Mouse (Mus musculus) splenic B cell, adult 2 months (primary cell): ENCODE measurements at regions not wholly inside any gene's neighbourhood (a gene's known extent, or its start where the extent isn't known, plus 50 kb on each side); places are given as distances from the start of the nearest gene placed in this dataset.

Experiments used
- DNase-seq: peaks from one replicate; pipeline ENCODE4 v3.0.0-alpha.2; 2011; ENCODE audit warnings: low read depth, low spot score
- H3K27me3 ChIP-seq: 2 replicates; pipeline ENCODE4 v1.6.1; 2012; ENCODE audit warnings: mild to moderate bottlenecking, low read length, moderate library complexity, mixed read lengths; ENCODE audit not compliant: control insufficient read depth, poor library complexity, insufficient read depth, severe bottlenecking
- H3K36me3 ChIP-seq: 2 replicates; pipeline ENCODE4 v1.6.1; 2012; ENCODE audit warnings: mild to moderate bottlenecking, low read length, moderate library complexity, mixed read lengths; ENCODE audit not compliant: control insufficient read depth, poor library complexity, insufficient read depth, severe bottlenecking

GRCm38 (mm10) chr3:149223776-149224175 lies 233.4 kb upstream of the Adgrl2 start:
- DNase-seq, result no peak
- Histone ChIP-seq H3K27me3 (no peaks in the 10 kb centered on the region), H3K36me3 (no peaks in the 10 kb centered on the region)

GRCm38 (mm10) chr3:149220958-149221357 lies 230.6 kb upstream of the Adgrl2 start:
- no peak for DNase-seq

GRCm38 (mm10) chr3:149220304-149220951 lies 230.1 kb upstream of the Adgrl2 start:
- no peaks in the 10 kb centered on the region for H3K36me3 ChIP-seq
- no peak for DNase-seq
- H3K27me3 ChIP-seq, result no peaks in the 10 kb centered on the region

More at GRCm38 (mm10) chr3:149220958-149221357, 230.6 kb upstream of the Adgrl2 start:
- H3K27me3 ChIP-seq, result no peaks in the 10 kb centered on the region
- no peaks in the 10 kb centered on the region for H3K36me3 ChIP-seq

GRCm38 (mm10) chr3:149219381-149220303 lies 229.3 kb upstream of the Adgrl2 start:
- no peaks in the 10 kb centered on the region for H3K36me3 ChIP-seq
- H3K27me3 ChIP-seq, result no peaks in the 10 kb centered on the region
- DNase-seq, result no peak

- H3K27me3 ChIP-seq, result no peaks in the 10 kb centered on the region
- H3K36me3 ChIP-seq, result no peaks in the 10 kb centered on the region
- DNase-seq, result no peak
These were observed 227.8 kb upstream of the Adgrl2 start for GRCm38 (mm10) chr3:149217916-149218803.

GRCm38 (mm10) chr3:149216759-149217400 lies 226.5 kb upstream of the Adgrl2 start:
- no peak for DNase-seq
- Histone ChIP-seq H3K27me3 (no peaks in the 10 kb centered on the region), H3K36me3 (no peaks in the 10 kb centered on the region)

GRCm38 (mm10) chr3:149215691-149216090 lies 225.3 kb upstream of the Adgrl2 start:
- no peak for DNase-seq
- Histone ChIP-seq H3K36me3 (no peaks in the 10 kb centered on the region), H3K27me3 (no peaks in the 10 kb centered on the region)

- Histone ChIP-seq H3K27me3 (no peaks in the 10 kb centered on the region), H3K36me3 (no peaks in the 10 kb centered on the region)
- DNase-seq, result no peak
These were observed 221.6 kb upstream of the Adgrl2 start for GRCm38 (mm10) chr3:149211909-149212308.

- DNase-seq, result no peak
- Histone ChIP-seq H3K36me3 (no peaks in the 10 kb centered on the region), H3K27me3 (no peaks in the 10 kb centered on the region)
These were observed 218.9 kb upstream of the Adgrl2 start for GRCm38 (mm10) chr3:149209260-149209659.

GRCm38 (mm10) chr3:149203451-149203850 lies 213.1 kb upstream of the Adgrl2 start:
- H3K27me3 ChIP-seq, result no peaks in the 10 kb centered on the region
- H3K36me3 ChIP-seq, result no peaks in the 10 kb centered on the region
- no peak for DNase-seq

GRCm38 (mm10) chr3:149196477-149197185 lies 206.3 kb upstream of the Adgrl2 start:
- H3K27me3 ChIP-seq, result no peaks in the 10 kb centered on the region
- DNase-seq, result no peak
- no peaks in the 10 kb centered on the region for H3K36me3 ChIP-seq

GRCm38 (mm10) chr3:149190856-149191576 lies 200.7 kb upstream of the Adgrl2 start:
- DNase-seq, result peak; percentile 2
- Histone ChIP-seq H3K36me3 (no peaks in the 10 kb centered on the region), H3K27me3 (no peaks in the 10 kb centered on the region)

- no peaks in the 10 kb centered on the region for H3K36me3 ChIP-seq
- no peak for DNase-seq
- H3K27me3 ChIP-seq, result no peaks in the 10 kb centered on the region
These were observed 193.8 kb upstream of the Adgrl2 start for GRCm38 (mm10) chr3:149184136-149184551.
